Comparison of ENCODE assay signal across 8 mouse cellular contexts in the genomic region with DNA sequence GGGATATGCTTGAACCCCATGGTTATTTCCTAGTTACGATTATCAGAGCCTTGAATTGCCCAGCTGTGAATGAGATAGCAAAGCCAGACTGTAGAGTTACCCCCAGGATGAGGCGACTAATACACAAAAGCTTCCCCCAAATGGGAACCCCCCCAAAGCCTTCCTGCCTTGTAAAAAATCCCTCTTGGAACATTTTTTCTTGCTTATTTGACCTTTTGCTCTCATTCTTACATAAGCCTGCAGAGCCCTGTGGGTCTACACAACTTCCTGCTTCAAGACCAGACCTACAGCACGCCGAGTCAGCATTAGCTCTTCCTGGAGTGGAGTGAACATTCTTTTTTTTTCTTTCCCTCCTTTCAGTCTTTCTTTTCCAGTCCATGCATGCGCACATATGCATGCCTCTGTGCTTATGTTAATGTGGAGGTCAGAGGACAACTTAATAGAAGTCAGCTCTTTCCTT.
A peak's percentile ranks its signal among the peaks of the same experiment; 100 is the strongest.
DNase-seq lines count a peak whose midpoint lies in the region; ATAC-seq lines count a peak whose summit lies in the region.

No protein-coding gene starts in this region.

- H3K4me2 ChIP-seq in embryonic facial prominence, embryonic 13.5 days = no peak overlapping the region
- no peak overlapping the region for H3K4me2 ChIP-seq in kidney, embryonic 14.5 days (replicated peaks; ENCODE audit: low read depth, low read length)

- peak; percentile 34 to 43 for DNase-seq in spleen, postnatal 36 days (ENCODE audit: low spot score in 2 of 2)
- DNase-seq in spleen, postnatal 4 days (ENCODE audit: low spot score in 2 of 2) = no peak
- DNase-seq in T-cell, adult 2 months (ENCODE audit: low spot score) = no peak
- DNase-seq in adrenal gland, adult 18-20 months (ENCODE audit: low spot score in 2 of 2) = no peak
- DNase-seq in urinary bladder, postnatal 25 days (ENCODE audit: low spot score) = no peak

- peaks cover 25% of the 10 kb centered on the region for H3K4me1 ChIP-seq in embryonic facial prominence, embryonic 13.5 days
- H3K4me1 ChIP-seq in kidney, embryonic 14.5 days (ENCODE audit: control insufficient read depth, insufficient read depth, low read length) = no peaks in the 10 kb centered on the region

- no peak for ATAC-seq in embryonic facial prominence, embryonic 13.5 days (ENCODE audit: insufficient number of reproducible peaks, insufficient read depth, low FRiP score, low TSS enrichment, low read depth)
- 0 out of 2 replicates have a peak, but pooled peaks have one; percentile 50 for ATAC-seq in kidney, embryonic 14.5 days (ENCODE audit: low FRiP score, low TSS enrichment)
- peak; percentile 59 for ATAC-seq in megakaryocyte progenitor cell, adult 5-6 weeks (replicated peaks; ENCODE audit: poor library complexity)

- H3K4me3 ChIP-seq in embryonic facial prominence, embryonic 13.5 days = no peak overlapping the region
- H3K4me3 ChIP-seq in kidney, embryonic 14.5 days (ENCODE audit: low read length) = no peak overlapping the region

- WGBS in embryonic facial prominence, embryonic 13.5 days = 38% methylated on average over 5 of the region's 5 CpGs
- 57% methylated on average over 5 of the region's 5 CpGs for WGBS in kidney, embryonic 14.5 days

- H3K36me3 ChIP-seq in embryonic facial prominence, embryonic 13.5 days = no peaks in the 10 kb centered on the region
- H3K36me3 ChIP-seq in kidney, embryonic 14.5 days (ENCODE audit: control insufficient read depth, insufficient read depth, low read length) = no peaks in the 10 kb centered on the region

- H3K27me3 ChIP-seq in embryonic facial prominence, embryonic 13.5 days = no peaks in the 10 kb centered on the region
- H3K27me3 ChIP-seq in kidney, embryonic 14.5 days (ENCODE audit: control insufficient read depth, insufficient read depth, low read length) = no peaks in the 10 kb centered on the region

- 0 out of 2 replicates have a peak, but pooled peaks cover 2% of the 10 kb centered on the region for H3K9me3 ChIP-seq in embryonic facial prominence, embryonic 13.5 days
- H3K9me3 ChIP-seq in kidney, embryonic 14.5 days (ENCODE audit: control insufficient read depth, low read length) = no peaks in the 10 kb centered on the region

- H3K27ac ChIP-seq in embryonic facial prominence, embryonic 13.5 days = 0 out of 2 replicates have a peak overlapping the region, but pooled peaks have one; percentile 28
- H3K27ac ChIP-seq in kidney, embryonic 14.5 days (ENCODE audit: low read depth, low read length) = no peak overlapping the region

- no peak overlapping the region for H3K9ac ChIP-seq in embryonic facial prominence, embryonic 13.5 days
- H3K9ac ChIP-seq in kidney, embryonic 14.5 days (ENCODE audit: low read depth, low read length) = no peak overlapping the region

Comparison
In these comparisons a context has a peak if more than half of its experiments do, and no peak if none do; other contexts are left out.
1. DNase-seq: peak in spleen, postnatal 36 days (2 of 2); none in spleen, postnatal 4 days (0 of 2), T-cell, adult 2 months (single experiment), adrenal gland, adult 18-20 months (0 of 2) and urinary bladder, postnatal 25 days (single experiment).